Mouse (Mus musculus) kidney, adult 2 months (tissue): Measurements from ENCODE around the gene Vmn1r198. TPM values are rescaled to one million over a fixed set of nuclear protein-coding genes. Genes with fewer than 3 reads are reported as not detected.
"Not testable (repeated sequence)": the region's sequence is repeated elsewhere in the genome, so short reads cannot be mapped to it uniquely, and the experiment has no call there.

Experiments
- DNase-seq: peaks from one replicate; pipeline ENCODE4 v3.0.0; 2021
- H3K27ac ChIP-seq: fragments of 200-500 bp; 2 replicates; pipeline ENCODE4 v1.5.1; 2012; ENCODE audit warnings: low read depth, low read length, control low read depth, inconsistent platforms; ENCODE audit not compliant: insufficient read depth
- H3K27me3 ChIP-seq: fragments of 200-500 bp; replicated peaks from 2 replicates; pipeline ENCODE4 v1.6.1; 2012; ENCODE audit warnings: mild to moderate bottlenecking, moderate library complexity, low read length, inconsistent platforms; ENCODE audit not compliant: control insufficient read depth, insufficient read depth
- H3K36me3 ChIP-seq: fragments of 200-500 bp; 2 replicates; pipeline ENCODE4 v1.6.1; 2012; ENCODE audit warnings: mild to moderate bottlenecking, moderate library complexity, low read length, inconsistent platforms; ENCODE audit not compliant: control insufficient read depth, insufficient read depth
- H3K4me1 ChIP-seq: fragments of 200-500 bp; 2 replicates; pipeline ENCODE4 v1.6.1; 2011; ENCODE audit warnings: low read length; ENCODE audit not compliant: control insufficient read depth, insufficient read depth
- H3K4me3 ChIP-seq: fragments of 200-500 bp; 2 replicates; pipeline ENCODE4 v1.5.1; 2011; ENCODE audit warnings: mild to moderate bottlenecking, low read depth, low read length, control low read depth; ENCODE audit not compliant: insufficient read depth
- CTCF ChIP-seq: fragments of 200-500 bp; conservative IDR thresholded peaks from 2 replicates; pipeline ENCODE4 v1.5.1; 2011; ENCODE audit warnings: low read depth, mild to moderate bottlenecking, control low read depth, low read length, moderate library complexity, mixed read lengths; ENCODE audit not compliant: insufficient read depth, insufficient read length
- POLR2A ChIP-seq: fragments of 200-500 bp; IDR thresholded peaks from one replicate; pipeline ENCODE4 v1.6.1; 2011; ENCODE audit warnings: low read depth, low read length, control low read depth
- WGBS: fragments of 180-500 bp; shearing (Covaris S2); methylation state at CpG from one replicate; pipeline ENCODE4 v1.1.7; 2018; 5-methylcytosine and 5-hydroxymethylcytosine counted together
- polyA plus RNA-seq: library from polyadenylated mRNA; depleted of rRNA; stranded (reverse); fragments of >200 nt; gene quantifications from 2 replicates; pipeline ENCODE4 v1.2.3, GENCODE M21; 2012; rRNA removed

Gene Vmn1r198
- polyA plus RNA-seq, 1 experiment, result not detected

DNA sequence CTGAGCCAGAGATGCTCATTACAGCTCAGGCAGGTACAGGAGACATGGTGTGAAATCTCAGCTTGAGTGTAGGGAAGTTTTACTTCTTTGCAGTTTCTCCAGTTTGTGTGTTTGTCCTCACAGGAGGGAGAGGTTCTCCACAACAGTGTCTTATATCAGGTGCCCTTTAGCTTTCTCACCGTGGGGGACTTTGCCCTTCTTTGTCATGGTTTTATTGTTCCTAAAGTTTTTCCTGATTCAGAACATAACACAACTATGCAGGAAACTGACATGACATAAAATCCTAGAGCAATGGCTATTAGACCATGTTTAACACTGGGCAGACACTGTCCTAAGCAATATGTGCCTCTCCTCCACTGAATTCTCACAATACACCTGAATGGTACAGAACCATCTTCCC lies 649 bp downstream of the Vmn1r198 start:
- no peak for DNase-seq
- Histone ChIP-seq H3K36me3 (no peaks in the 10 kb centered on the region), H3K4me1 (no peaks in the 10 kb centered on the region), H3K27ac (no peak overlapping the region), H3K4me3 (no peak overlapping the region), H3K27me3 (no peaks in the 10 kb centered on the region)
- TF ChIP-seq POLR2A (no peak), CTCF (no peak)
- WGBS, result 63% methylated on average over 1 of the region's 1 CpGs

GRCm38 (mm10) chr13:22379518-22379917 lies 29.4 kb downstream of the Vmn1r198 start, which contains the start of gene Vmn1r199:
Gene Vmn1r199, plus strand, starts transcription at chr13:22379818.
- 68% methylated on average over 2 of the region's 2 CpGs for WGBS
- TF ChIP-seq CTCF (no peak), POLR2A (no peak)
- no peaks in the 10 kb centered on the region for H3K36me3 ChIP-seq
- no peak within 1 kb of the TSS for H3K4me3 ChIP-seq
- no peak within 1 kb of the TSS for H3K27ac ChIP-seq
- DNase-seq, result no peak
- H3K27me3 ChIP-seq, result no peaks in the 10 kb centered on the region
- H3K4me1 ChIP-seq, result no peaks in the 10 kb centered on the region

GRCm38 (mm10) chr13:22381128-22381527 lies 31.0 kb downstream of the Vmn1r198 start:
- not testable (repeated sequence) for H3K27ac ChIP-seq, H3K4me1 ChIP-seq, H3K36me3 ChIP-seq, H3K4me3 ChIP-seq, DNase-seq, H3K27me3 ChIP-seq
- WGBS, result 57% methylated on average over 3 of the region's 3 CpGs

DNA sequence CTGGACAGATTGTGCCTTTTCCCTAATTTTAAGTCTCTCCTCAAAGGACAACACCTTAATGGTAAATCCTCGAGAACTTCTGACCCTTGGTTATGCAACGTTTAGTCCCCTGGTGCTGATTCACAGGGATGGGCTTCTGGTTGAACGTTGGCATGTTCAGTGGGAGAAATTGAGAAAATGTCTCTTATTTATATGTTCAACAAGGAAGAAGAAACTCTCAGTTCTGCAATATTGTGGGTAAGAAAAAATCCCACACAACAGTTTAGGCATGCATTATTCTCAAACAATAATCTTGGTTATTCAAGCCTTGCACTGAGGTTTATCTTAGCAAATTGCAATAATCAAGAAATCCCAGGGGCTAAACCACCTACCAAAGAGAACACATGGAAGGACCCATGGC lies 33.2 kb downstream of the Vmn1r198 start:
- H3K27ac ChIP-seq, result no peak overlapping the region
- no peak overlapping the region for H3K4me3 ChIP-seq
- TF ChIP-seq CTCF (no peak), POLR2A (no peak)
- no peaks in the 10 kb centered on the region for H3K4me1 ChIP-seq
- no peak for DNase-seq
- 69% methylated on average over 3 of the region's 3 CpGs for WGBS
- H3K27me3 ChIP-seq, result no peaks in the 10 kb centered on the region
- H3K36me3 ChIP-seq, result no peaks in the 10 kb centered on the region

DNA sequence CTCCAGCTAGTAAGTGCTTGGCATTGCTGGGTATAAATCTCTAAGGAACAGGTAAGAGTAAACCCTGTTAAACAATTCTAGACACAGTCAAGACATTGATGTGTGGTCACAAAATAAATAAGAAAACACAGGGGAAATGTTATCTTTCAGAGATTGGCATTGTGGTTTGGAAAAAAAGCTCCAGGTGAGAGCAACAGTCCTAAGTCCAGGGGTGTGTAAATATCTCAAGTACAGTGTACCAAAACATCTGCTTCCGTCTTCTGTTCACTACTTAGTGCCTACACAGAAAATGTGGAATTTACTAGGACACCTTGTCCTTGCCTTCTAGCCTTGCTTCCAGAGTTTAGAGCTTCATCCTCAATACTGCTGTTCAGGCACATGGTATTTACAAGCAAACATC lies 36.9 kb downstream of the Vmn1r198 start:
- no peak for DNase-seq
- 81% methylated on average over 1 of the region's 1 CpGs for WGBS
- Histone ChIP-seq H3K27me3 (no peaks in the 10 kb centered on the region), H3K4me3 (no peak overlapping the region), H3K4me1 (no peaks in the 10 kb centered on the region), H3K27ac (no peak overlapping the region), H3K36me3 (no peaks in the 10 kb centered on the region)
- TF ChIP-seq CTCF (no peak), POLR2A (no peak)

DNA sequence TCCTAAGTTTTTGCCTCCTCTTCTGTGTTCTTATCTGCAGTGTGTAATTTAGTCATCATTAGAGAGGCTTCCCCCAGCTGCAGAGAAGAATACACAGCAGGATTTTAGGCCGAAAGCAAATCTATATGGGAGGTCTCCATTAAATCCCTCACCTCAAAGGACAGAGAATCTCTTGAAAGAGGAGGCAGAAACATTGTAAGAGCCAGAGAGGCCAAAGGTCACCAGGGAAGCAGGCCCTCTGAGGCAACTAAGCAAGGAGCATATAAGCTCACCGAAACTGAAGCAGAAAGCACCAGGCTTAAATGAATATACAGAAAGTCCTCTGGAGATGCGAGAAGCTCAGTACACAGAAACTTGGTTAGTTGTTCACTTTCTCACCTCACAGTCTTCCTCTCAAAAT lies 39.9 kb downstream of the Vmn1r198 start, which contains the start of gene Vmn1r200:
Gene Vmn1r200, plus strand, starts transcription at position 301 of the 400 bp plus-strand sequence.
- Histone ChIP-seq H3K27me3 (no peaks in the 10 kb centered on the region), H3K36me3 (no peaks in the 10 kb centered on the region), H3K4me1 (no peaks in the 10 kb centered on the region), H3K27ac (no peak within 1 kb of the TSS), H3K4me3 (no peak within 1 kb of the TSS)
- DNase-seq, result no peak
- TF ChIP-seq POLR2A (no peak), CTCF (no peak)
- 64% methylated on average over 3 of the region's 3 CpGs for WGBS

- TF ChIP-seq POLR2A (no peak), CTCF (no peak)
- no peak for DNase-seq
- H3K4me3 ChIP-seq, result no peak overlapping the region
- no peaks in the 10 kb centered on the region for H3K4me1 ChIP-seq
- no peaks in the 10 kb centered on the region for H3K27me3 ChIP-seq
- H3K27ac ChIP-seq, result no peak overlapping the region
- WGBS, result 32% methylated on average over 1 of the region's 1 CpGs
- H3K36me3 ChIP-seq, result no peaks in the 10 kb centered on the region
These were observed 52.8 kb downstream of the Vmn1r198 start for GRCm38 (mm10) chr13:22402978-22403377.

Other genes with a start within 250 kb of the Vmn1r198 start
- not detected in 2 replicates for gene Vmn1r189, start 244.5 kb upstream of the Vmn1r198 start, polyA plus RNA-seq
- not detected in 2 replicates for gene Vmn1r191, start 166.4 kb upstream of the Vmn1r198 start, polyA plus RNA-seq
- not detected in 2 replicates for gene Vmn1r192, start 159.2 kb upstream of the Vmn1r198 start, polyA plus RNA-seq
- gene Vmn1r193, start 127.2 kb upstream of the Vmn1r198 start, polyA plus RNA-seq, result not detected in 2 replicates
- not detected in 2 replicates for gene Vmn1r194, start 106.1 kb upstream of the Vmn1r198 start, polyA plus RNA-seq
- not detected in 2 replicates for gene Vmn1r195, start 79.8 kb upstream of the Vmn1r198 start, polyA plus RNA-seq
- not detected in 2 replicates for gene Vmn1r196, start 60.4 kb upstream of the Vmn1r198 start, polyA plus RNA-seq
- not detected in 2 replicates for gene Vmn1r197, start 25.8 kb upstream of the Vmn1r198 start, polyA plus RNA-seq
- gene Vmn1r199, start 29.5 kb downstream of the Vmn1r198 start, polyA plus RNA-seq, result not detected in 2 replicates
- gene Vmn1r200, start 40.0 kb downstream of the Vmn1r198 start, polyA plus RNA-seq, result not detected in 2 replicates
- not detected in 2 replicates for gene Vmn1r201, start 121.6 kb downstream of the Vmn1r198 start, polyA plus RNA-seq
- not detected in 2 replicates for gene Vmn1r202, start 155.0 kb downstream of the Vmn1r198 start, polyA plus RNA-seq
- not detected in 2 replicates for gene Vmn1r203, start 167.8 kb downstream of the Vmn1r198 start, polyA plus RNA-seq
- not detected in 2 replicates for gene Vmn1r204, start 202.8 kb downstream of the Vmn1r198 start, polyA plus RNA-seq
- not detected in 2 replicates for gene Vmn1r205, start 242.6 kb downstream of the Vmn1r198 start, polyA plus RNA-seq